Mouse (Mus musculus) heart, embryonic 10.5 days (tissue): ENCODE data around the gene Rab33a. TPM values are rescaled to one million over a fixed set of nuclear protein-coding genes. Genes with fewer than 3 reads are reported as not detected.
A peak's percentile ranks its signal among the peaks of the same experiment; 100 is the strongest.

Experiments
- DNase-seq: peaks from one replicate; pipeline ENCODE4 v3.0.0-alpha.2; 2017; ENCODE audit warnings: low spot score
- H3K27ac ChIP-seq: fragments of 300-500 bp; sonication (generic); 2 replicates; pipeline ENCODE4 v1.5.1; 2016; ENCODE audit warnings: mild to moderate bottlenecking
- H3K27me3 ChIP-seq: fragments of 300-500 bp; sonication (generic); 2 replicates; pipeline ENCODE4 v1.6.1; 2016; ENCODE audit warnings: mild to moderate bottlenecking; ENCODE audit not compliant: poor library complexity, insufficient read depth, severe bottlenecking
- H3K36me3 ChIP-seq: fragments of 300-500 bp; sonication (generic); 2 replicates; pipeline ENCODE4 v1.6.1; 2016; ENCODE audit warnings: mild to moderate bottlenecking, moderate library complexity
- H3K4me1 ChIP-seq: fragments of 300-500 bp; sonication (generic); 2 replicates; pipeline ENCODE4 v1.6.1; 2016; ENCODE audit warnings: mild to moderate bottlenecking
- H3K4me3 ChIP-seq: fragments of 300-500 bp; sonication (generic); 2 replicates; pipeline ENCODE4 v1.5.1; 2016; ENCODE audit warnings: mild to moderate bottlenecking, moderate library complexity
- H3K9me3 ChIP-seq: fragments of 300-500 bp; sonication (generic); 2 replicates; pipeline ENCODE4 v1.6.1; 2016; ENCODE audit warnings: mild to moderate bottlenecking, moderate library complexity
- WGBS: fragments of 180-500 bp; shearing (Covaris S2); methylation state at CpG from one replicate; pipeline ENCODE4 v1.1.7; 2016; 5-methylcytosine and 5-hydroxymethylcytosine counted together
- polyA plus RNA-seq: library from polyadenylated mRNA; unstranded; fragments of >200 nt; fragmentation: Nextera tagmentation; extraction: Ambion mirVana; gene quantifications from 2 replicates; pipeline ENCODE4 v1.2.1, GENCODE M21; 2016

Gene Rab33a
- polyA plus RNA-seq, 1 experiment from 2014 or later = 7.8 TPM

GRCm38 (mm10) chrX:48532175-48532574, 13.1 kb downstream of the Rab33a start:
- 27% methylated on average over 3 of the region's 3 CpGs for WGBS
- peak; percentile 77 for DNase-seq

More at GRCm38 (mm10) chrX:48532175-48532574, 13.1 kb downstream of the Rab33a start:
- Histone ChIP-seq H3K9me3 (no peaks in the 10 kb centered on the region), H3K36me3 (no peaks in the 10 kb centered on the region), H3K4me3 (no peak overlapping the region), H3K4me1 (no peaks in the 10 kb centered on the region), H3K27me3 (no peaks in the 10 kb centered on the region), H3K27ac (no peak overlapping the region)

Other genes with a start within 250 kb of the Rab33a start
- 4.9 and 6.7 TPM in 2 replicates for gene Bcorl1, start 177.9 kb upstream of the Rab33a start, polyA plus RNA-seq
- gene Elf4, start 56.2 kb upstream of the Rab33a start, polyA plus RNA-seq = 9.9 and 15.7 TPM in 2 replicates
- gene Aifm1, start 5.7 kb upstream of the Rab33a start, polyA plus RNA-seq = 108 and 118 TPM in 2 replicates
- gene Zfp280c, start 75.2 kb downstream of the Rab33a start, polyA plus RNA-seq = 7.4 and 8.8 TPM in 2 replicates
- gene Slc25a14, start 104.1 kb downstream of the Rab33a start, polyA plus RNA-seq = 10.9 and 11.0 TPM in 2 replicates
- gene Gpr119, start 155.2 kb downstream of the Rab33a start, polyA plus RNA-seq = not detected in 2 replicates
- 20.2 and 22.7 TPM in 2 replicates for gene Rbmx2, start 175.7 kb downstream of the Rab33a start, polyA plus RNA-seq